Mouse (Mus musculus): ENCODE data around the gene Mustn1.

Gene Mustn1

GRCm38 (mm10) chr14:30876451-30876850, 2.5 kb upstream of the Mustn1 start:
- in situ Hi-C loops (cut with MboI; ENCODE audit: low pct_unique_long_range_greater_than_20kb in 1 of 2, low sequenced_read_pairs in 2 of 2, unreplicated experiment in 1 of 2) = no loop called here

DNA sequence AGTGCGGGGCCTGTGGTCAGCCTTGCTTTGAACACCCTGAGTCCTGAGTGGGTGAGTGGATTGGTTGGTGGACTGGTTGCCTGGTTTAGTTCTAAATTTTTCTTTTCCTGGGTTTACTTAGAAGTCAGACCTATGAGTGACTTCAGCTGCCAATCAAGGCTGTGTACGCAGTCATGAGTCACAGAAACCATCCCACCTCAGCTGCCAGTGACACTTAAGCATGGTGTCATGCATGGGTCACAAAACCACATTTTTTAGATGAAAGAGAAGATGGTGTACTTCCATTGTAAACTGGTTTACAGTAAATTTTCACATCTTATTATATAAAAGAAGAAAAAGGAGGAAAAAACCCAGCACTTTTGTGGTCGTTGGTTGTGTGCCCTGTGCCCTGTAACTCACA, 1.2 kb upstream of the Mustn1 start:
- in situ Hi-C loops (cut with MboI; ENCODE audit: low pct_unique_long_range_greater_than_20kb in 1 of 2, low sequenced_read_pairs in 2 of 2, unreplicated experiment in 1 of 2) = no loop called here

DNA sequence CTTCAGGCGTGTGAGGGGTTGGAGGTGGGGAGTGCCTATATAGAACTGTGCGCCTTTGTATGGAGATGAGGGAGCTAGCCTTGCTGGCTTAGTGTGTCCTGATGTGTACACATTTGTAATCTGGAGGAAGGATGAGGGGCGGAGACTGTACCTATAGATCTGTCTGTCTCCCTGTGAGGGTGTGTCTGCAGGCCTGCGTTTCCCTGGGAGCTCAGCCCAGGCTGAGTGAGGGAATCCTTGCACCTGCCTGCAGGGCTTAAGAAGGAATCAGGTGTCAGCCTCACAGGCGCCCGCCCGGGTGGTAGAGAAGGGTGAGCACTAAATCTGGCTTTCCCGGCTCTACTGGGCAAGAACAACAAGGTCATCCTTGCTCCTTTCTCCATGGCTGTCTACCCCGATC, 794 bp downstream of the Mustn1 start:
- in situ Hi-C loops (cut with MboI; ENCODE audit: low pct_unique_long_range_greater_than_20kb in 1 of 2, low sequenced_read_pairs in 2 of 2, unreplicated experiment in 1 of 2) = no loop called here

- in situ Hi-C loops (cut with MboI; ENCODE audit: low pct_unique_long_range_greater_than_20kb in 1 of 2, low sequenced_read_pairs in 2 of 2, unreplicated experiment in 1 of 2) = no loop called here
Measured at GRCm38 (mm10) chr14:30880251-30880650, 1.3 kb downstream of the Mustn1 start.

- in situ Hi-C loops (cut with MboI; ENCODE audit: low pct_unique_long_range_greater_than_20kb in 1 of 2, low sequenced_read_pairs in 2 of 2, unreplicated experiment in 1 of 2) = no loop called here
Measured at GRCm38 (mm10) chr14:30880811-30881717, 2.1 kb downstream of the Mustn1 start.

GRCm38 (mm10) chr14:30881718-30882108, 2.7 kb downstream of the Mustn1 start:
- in situ Hi-C loops (cut with MboI; ENCODE audit: low pct_unique_long_range_greater_than_20kb in 1 of 2, low sequenced_read_pairs in 2 of 2, unreplicated experiment in 1 of 2) = no loop called here

DNA sequence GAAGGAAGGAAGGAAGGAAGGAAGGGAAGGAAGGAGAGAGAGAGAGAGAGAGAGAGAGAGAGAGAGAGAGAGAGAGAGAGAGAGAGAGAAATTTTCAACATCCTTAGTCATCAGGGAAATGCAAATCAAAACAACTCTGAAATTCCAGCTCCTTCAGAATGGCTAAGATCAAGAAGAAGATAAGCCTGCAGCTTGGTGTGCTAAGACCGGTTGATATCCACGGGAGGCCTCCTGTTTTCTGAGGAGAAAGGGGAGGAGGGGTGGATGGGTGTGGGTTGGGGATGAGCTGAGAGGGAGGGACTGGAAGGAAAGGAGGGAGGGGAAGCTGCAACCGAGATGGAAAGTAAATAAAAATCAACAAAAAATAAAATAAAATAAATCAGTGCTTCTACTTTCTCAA, 6.3 kb downstream of the Mustn1 start:
- in situ Hi-C loops (cut with MboI; ENCODE audit: low pct_unique_long_range_greater_than_20kb in 1 of 2, low sequenced_read_pairs in 2 of 2, unreplicated experiment in 1 of 2) = no loop called here

DNA sequence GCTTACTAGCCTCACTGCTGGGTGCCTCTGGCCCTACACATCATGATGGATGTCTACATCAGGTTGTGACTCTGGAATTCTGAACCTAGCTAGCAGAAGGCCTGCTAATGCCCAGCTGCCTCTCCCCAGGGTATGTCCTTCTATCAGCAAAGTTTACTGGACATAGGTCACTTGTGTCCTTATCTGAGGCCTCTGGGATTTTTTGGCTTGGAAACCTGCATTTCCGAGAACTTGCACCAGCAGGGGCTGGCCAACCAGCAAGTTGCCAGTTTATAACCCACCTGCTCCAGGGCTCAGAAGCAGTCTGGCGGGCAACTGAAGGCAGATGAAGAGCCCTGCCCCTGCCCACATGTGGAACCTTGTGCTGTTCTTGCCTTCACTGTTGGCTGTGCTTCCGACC, 7.2 kb downstream of the Mustn1 start, which contains the start of gene Itih4:
TSS of gene Itih4 (plus strand) at position 273 of the 400 bp plus-strand sequence.
- in situ Hi-C loops (cut with MboI; ENCODE audit: low pct_unique_long_range_greater_than_20kb in 1 of 2, low sequenced_read_pairs in 2 of 2, unreplicated experiment in 1 of 2) = no loop called here

GRCm38 (mm10) chr14:30888271-30888732, 9.3 kb downstream of the Mustn1 start:
- in situ Hi-C loops (cut with MboI; ENCODE audit: low pct_unique_long_range_greater_than_20kb in 1 of 2, low sequenced_read_pairs in 2 of 2, unreplicated experiment in 1 of 2) = no loop called here

- in situ Hi-C loops (cut with MboI; ENCODE audit: low pct_unique_long_range_greater_than_20kb in 1 of 2, low sequenced_read_pairs in 2 of 2, unreplicated experiment in 1 of 2) = no loop called here
Measured at GRCm38 (mm10) chr14:30899972-30900371, 21.0 kb downstream of the Mustn1 start.

DNA sequence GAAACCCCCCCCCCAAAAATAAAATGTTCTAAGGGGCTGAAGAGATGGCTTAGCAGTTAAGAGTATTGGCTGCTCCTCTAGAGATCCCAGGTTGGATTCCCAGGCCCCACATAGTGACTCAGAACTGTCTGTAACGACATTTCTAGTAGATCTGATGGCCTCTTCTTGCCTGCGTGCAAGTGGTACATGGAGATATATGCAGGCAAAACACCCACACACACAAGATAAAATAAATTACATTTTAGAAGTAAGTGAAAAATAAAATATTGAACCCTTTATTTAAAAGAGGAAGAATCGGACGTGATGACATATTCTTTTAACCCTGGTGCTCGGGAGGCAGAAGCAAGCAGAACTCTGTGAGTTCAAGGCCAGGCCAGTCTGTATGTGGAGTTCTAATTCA, 23.6 kb downstream of the Mustn1 start:
- in situ Hi-C loops (cut with MboI; ENCODE audit: low pct_unique_long_range_greater_than_20kb in 1 of 2, low sequenced_read_pairs in 2 of 2, unreplicated experiment in 1 of 2) = no loop called here

DNA sequence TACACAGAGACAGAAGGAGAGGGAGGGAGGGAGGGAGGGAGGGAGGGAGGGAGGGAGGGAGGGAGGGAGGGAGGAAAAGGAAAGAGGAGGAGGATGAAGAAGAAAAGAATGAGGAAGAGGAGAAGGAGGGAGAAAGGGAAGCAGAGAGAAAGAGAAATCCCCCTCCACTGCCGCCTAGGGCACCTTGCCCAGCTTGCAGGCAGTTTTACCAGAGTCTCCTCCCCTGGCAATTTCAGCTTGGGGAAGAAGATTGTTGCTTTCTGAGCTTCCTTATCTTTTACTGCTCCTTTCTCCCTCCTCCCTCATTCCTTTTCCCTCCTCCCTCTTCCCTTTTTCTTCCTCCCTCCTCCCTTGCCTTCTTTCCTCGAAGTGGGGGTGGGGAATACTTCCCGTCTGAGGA, 24.0 kb downstream of the Mustn1 start:
- in situ Hi-C loops (cut with MboI; ENCODE audit: low pct_unique_long_range_greater_than_20kb in 1 of 2, low sequenced_read_pairs in 2 of 2, unreplicated experiment in 1 of 2) = no loop called here

GRCm38 (mm10) chr14:30904307-30904706, 25.3 kb downstream of the Mustn1 start:
- in situ Hi-C loops (cut with MboI; ENCODE audit: low pct_unique_long_range_greater_than_20kb in 1 of 2, low sequenced_read_pairs in 2 of 2, unreplicated experiment in 1 of 2) = no loop called here

- in situ Hi-C loops (cut with MboI; ENCODE audit: low pct_unique_long_range_greater_than_20kb in 1 of 2, low sequenced_read_pairs in 2 of 2, unreplicated experiment in 1 of 2) = no loop called here
Measured at GRCm38 (mm10) chr14:30906001-30906400, 27.0 kb downstream of the Mustn1 start.

GRCm38 (mm10) chr14:30907814-30908265, 28.8 kb downstream of the Mustn1 start:
- in situ Hi-C loops (cut with MboI; ENCODE audit: low pct_unique_long_range_greater_than_20kb in 1 of 2, low sequenced_read_pairs in 2 of 2, unreplicated experiment in 1 of 2) = no loop called here

- in situ Hi-C loops (cut with MboI; ENCODE audit: low pct_unique_long_range_greater_than_20kb in 1 of 2, low sequenced_read_pairs in 2 of 2, unreplicated experiment in 1 of 2) = no loop called here
Measured at GRCm38 (mm10) chr14:30911141-30911540, 32.1 kb downstream of the Mustn1 start.

- in situ Hi-C loops (cut with MboI; ENCODE audit: low pct_unique_long_range_greater_than_20kb in 1 of 2, low sequenced_read_pairs in 2 of 2, unreplicated experiment in 1 of 2) = no loop called here
Measured at GRCm38 (mm10) chr14:30912641-30913040, 33.6 kb downstream of the Mustn1 start.

DNA sequence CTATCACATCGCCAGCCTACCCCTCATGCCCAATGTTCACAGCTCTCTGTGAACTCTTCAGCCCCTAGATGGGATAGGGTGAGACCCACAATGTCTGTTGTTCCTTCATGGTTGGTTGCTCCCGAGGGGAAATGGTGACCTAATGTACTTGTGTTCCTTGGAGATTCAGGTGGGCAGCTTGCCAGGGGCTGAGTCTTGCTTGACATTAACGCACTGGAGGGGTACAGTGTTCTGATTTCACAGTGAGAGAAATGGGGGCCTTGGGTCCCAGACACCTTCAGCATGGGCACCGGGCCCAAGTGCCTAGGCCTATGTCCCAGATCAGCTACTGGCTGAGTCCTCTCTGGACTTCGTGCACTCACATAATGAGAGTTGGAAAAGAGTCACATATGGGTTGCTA, 34.4 kb downstream of the Mustn1 start:
- in situ Hi-C loops (cut with MboI; ENCODE audit: low pct_unique_long_range_greater_than_20kb in 1 of 2, low sequenced_read_pairs in 2 of 2, unreplicated experiment in 1 of 2) = no loop called here

DNA sequence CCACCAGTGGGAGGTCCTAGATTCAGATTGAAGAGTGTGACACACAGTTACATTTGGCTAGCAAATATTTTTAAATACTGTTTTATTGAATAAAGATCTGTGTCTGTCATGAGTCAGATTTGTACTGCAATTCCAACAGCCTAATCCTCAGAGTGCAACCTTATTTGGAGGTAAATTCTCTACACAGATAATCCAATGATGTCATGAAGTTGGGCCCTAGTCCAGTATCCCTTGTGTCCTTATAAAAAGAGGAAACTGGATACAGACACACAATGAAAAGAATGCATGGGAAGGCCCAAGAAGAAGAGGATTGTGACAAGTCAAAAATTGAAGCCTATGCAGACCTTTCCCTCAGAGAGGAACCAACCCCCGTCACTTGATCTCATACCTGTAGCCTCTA, 37.5 kb downstream of the Mustn1 start:
- in situ Hi-C loops (cut with MboI; ENCODE audit: low pct_unique_long_range_greater_than_20kb in 1 of 2, low sequenced_read_pairs in 2 of 2, unreplicated experiment in 1 of 2) = no loop called here

DNA sequence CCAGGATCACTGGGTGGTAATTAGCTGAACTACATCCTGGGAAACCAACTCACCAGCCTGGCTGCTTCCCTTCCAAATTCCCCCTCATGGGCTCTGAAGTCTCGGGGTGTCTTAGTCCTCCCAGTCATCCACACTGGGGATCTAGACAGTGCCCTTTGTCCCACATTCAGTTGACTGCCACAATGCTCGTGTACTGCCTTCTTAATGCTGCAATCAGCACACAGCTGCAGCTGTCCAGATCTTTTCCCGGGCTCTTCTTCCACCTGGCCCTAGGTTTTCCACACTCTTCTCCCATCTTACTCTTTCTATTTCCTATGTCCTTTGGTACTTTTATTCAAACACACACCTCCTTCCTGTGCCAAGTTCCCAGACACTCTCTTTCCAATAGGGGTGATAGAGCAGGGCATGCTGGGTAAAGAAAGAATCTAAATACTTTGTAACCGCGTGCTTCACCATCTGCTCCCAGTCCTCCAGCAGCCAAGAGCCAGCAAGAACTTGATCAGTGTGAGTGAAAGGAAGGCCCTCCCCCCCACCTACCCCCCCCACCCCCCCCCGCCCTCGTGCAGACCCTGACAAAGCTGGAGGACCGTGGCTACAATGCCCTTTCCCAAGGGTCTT, 43.2 kb downstream of the Mustn1 start:
- in situ Hi-C loops (cut with MboI; ENCODE audit: low pct_unique_long_range_greater_than_20kb in 1 of 2, low sequenced_read_pairs in 2 of 2, unreplicated experiment in 1 of 2) = no loop called here
